Mouse (Mus musculus): ENCODE data around the gene Hoxb4.

Gene Hoxb4

GRCm38 (mm10) chr11:96313806-96314428, 4.2 kb upstream of the Hoxb4 start:
- no peak for DNase-seq (ENCODE audit: low spot score)

- DNase-seq (ENCODE audit: low spot score): no peak
Measured at GRCm38 (mm10) chr11:96314671-96315343, 3.3 kb upstream of the Hoxb4 start.

GRCm38 (mm10) chr11:96315344-96315681, 2.8 kb upstream of the Hoxb4 start:
- DNase-seq (ENCODE audit: low spot score): no peak

GRCm38 (mm10) chr11:96316696-96317607, 1.1 kb upstream of the Hoxb4 start:
- no peak for DNase-seq (ENCODE audit: low spot score)

- DNase-seq (ENCODE audit: low spot score): no peak
Measured at GRCm38 (mm10) chr11:96318368-96319070, 452 bp downstream of the Hoxb4 start.

GRCm38 (mm10) chr11:96319071-96319902, 1.2 kb downstream of the Hoxb4 start:
- no peak for DNase-seq (ENCODE audit: low spot score)

- no peak for DNase-seq (ENCODE audit: low spot score)
Measured at GRCm38 (mm10) chr11:96319910-96320309, 1.8 kb downstream of the Hoxb4 start.

- DNase-seq (ENCODE audit: low spot score): no peak
Measured at GRCm38 (mm10) chr11:96320688-96321087, 2.6 kb downstream of the Hoxb4 start.

- DNase-seq (ENCODE audit: low spot score): no peak
Measured at GRCm38 (mm10) chr11:96321846-96322245, 3.8 kb downstream of the Hoxb4 start.

GRCm38 (mm10) chr11:96322738-96323137, 4.7 kb downstream of the Hoxb4 start:
- no peak for DNase-seq (ENCODE audit: low spot score)

- DNase-seq (ENCODE audit: low spot score): no peak
Measured at GRCm38 (mm10) chr11:96323154-96323553, 5.1 kb downstream of the Hoxb4 start, which contains the start of gene Hoxb3. Gene Hoxb3 (plus strand): TSS chr11:96323326.

- DNase-seq (ENCODE audit: low spot score): no peak
Measured at GRCm38 (mm10) chr11:96324125-96324524, 6.1 kb downstream of the Hoxb4 start.

GRCm38 (mm10) chr11:96324965-96325364, 6.9 kb downstream of the Hoxb4 start:
- no peak for DNase-seq (ENCODE audit: low spot score)

GRCm38 (mm10) chr11:96325747-96326212, 7.7 kb downstream of the Hoxb4 start:
- DNase-seq (ENCODE audit: low spot score): no peak

GRCm38 (mm10) chr11:96326705-96327104, 8.6 kb downstream of the Hoxb4 start:
- no peak for DNase-seq (ENCODE audit: low spot score)

- no peak for DNase-seq (ENCODE audit: low spot score)
Measured at GRCm38 (mm10) chr11:96327122-96327521, 9.1 kb downstream of the Hoxb4 start.

GRCm38 (mm10) chr11:96327750-96328149, 9.7 kb downstream of the Hoxb4 start:
- DNase-seq (ENCODE audit: low spot score): no peak

GRCm38 (mm10) chr11:96328605-96329004, 10.5 kb downstream of the Hoxb4 start:
- no peak for DNase-seq (ENCODE audit: low spot score)

- DNase-seq (ENCODE audit: low spot score): no peak
Measured at GRCm38 (mm10) chr11:96332105-96332504, 14.0 kb downstream of the Hoxb4 start.

- DNase-seq (ENCODE audit: low spot score): no peak
Measured at GRCm38 (mm10) chr11:96332618-96333032, 14.6 kb downstream of the Hoxb4 start.
